Mouse (Mus musculus): ENCODE results near the gene Med22.

DNA sequence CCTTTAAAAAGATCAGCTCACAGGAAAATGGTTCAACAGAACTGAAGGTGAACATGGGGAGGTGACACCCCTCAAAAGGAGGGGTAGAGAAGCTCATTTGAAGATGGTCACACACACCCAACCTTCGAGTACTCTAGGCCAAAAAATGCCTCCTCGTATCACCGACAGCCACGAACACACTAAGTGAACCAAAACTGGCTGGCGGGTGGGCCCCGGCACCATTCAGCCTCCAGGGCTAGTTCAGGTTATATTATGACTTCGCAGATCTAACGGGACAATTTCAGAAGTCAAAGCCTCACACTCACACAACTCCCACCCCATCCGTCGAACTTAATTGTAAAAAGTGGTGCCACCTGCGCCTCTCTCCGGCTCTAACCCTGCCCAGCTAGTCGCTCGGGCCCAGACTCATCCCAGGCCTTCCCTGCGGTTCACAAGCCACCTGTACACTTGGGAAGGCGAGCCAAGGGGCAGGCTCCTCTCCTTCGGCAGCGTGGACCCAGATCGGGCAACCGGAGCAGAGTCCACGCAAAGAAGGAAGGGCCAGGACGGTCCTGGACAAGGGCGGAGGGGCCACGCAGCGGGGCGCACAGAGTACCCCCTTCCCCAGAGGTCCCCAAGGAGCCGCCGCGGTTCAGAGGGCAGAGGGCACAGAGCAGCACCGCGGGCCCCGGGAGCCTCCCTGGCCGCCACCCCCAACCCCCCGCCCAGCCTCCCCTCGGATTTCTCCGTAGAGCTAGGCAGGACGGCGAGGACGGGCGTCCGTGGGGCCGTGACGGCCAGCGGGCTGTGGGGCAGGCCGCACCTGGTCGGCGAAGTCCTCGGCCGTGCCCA lies 22.2 kb upstream of the Med22 start:
- TF ChIP-seq CTCF (IDR thresholded peaks at IDR 0.05; ENCODE audit: extremely low read depth, insufficient read depth, low read length) (no peak), POLR2A (IDR thresholded peaks at IDR 0.05; ENCODE audit: extremely low read depth, insufficient read depth, low read length) (no peak)

All from cortical plate, adult 2 months (tissue).